Mouse (Mus musculus) cerebellum, adult 2 months (tissue): ENCODE measurements around the gene Adal.

Experiments used
- CTCF ChIP-seq: fragments of 200-500 bp; IDR thresholded peaks from 2 replicates; pipeline ENCODE4 v1.5.1; 2011; ENCODE audit warnings: low read depth, mild to moderate bottlenecking, control low read depth, low read length, moderate library complexity, borderline replicate concordance; ENCODE audit not compliant: insufficient read depth
- POLR2A ChIP-seq: fragments of 200-500 bp; IDR thresholded peaks from 2 replicates; pipeline ENCODE4 v1.6.1; 2011; ENCODE audit warnings: low read length, control low read depth, borderline replicate concordance; ENCODE audit not compliant: insufficient read depth

DNA sequence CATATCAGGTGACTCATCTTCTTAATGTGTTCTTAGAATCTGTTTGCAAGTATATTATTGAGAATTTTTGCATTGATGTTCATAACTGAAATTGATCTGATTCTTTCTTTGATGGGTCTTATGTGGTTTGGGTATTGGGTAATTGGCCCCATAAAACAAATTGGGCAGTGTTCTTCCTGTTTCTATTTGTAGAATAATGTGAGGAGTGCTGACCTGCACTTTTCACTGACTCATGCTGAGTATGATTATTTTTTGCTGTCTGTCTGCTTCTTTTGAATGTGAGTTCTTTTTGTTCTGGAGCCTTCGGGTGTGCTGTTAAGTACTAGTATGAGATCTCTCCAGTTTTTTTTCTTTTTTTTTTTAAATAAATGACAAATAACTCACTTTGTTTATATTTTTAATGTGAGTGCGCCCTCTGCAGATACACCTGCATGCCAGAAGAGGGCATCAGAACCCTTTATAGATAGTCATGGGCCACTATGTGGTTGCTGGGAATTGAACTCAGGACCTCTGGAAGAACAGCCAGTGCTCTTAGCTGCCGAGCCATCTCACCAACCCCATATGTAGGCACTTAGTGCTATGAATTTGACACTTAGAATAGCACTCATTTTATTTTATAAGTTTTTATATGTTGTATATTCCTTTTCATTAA lies 38.7 kb downstream of the Adal start:
- no peak for TF ChIP-seq CTCF
- TF ChIP-seq POLR2A, result no peak
